In genomic region chr11:61443807-61444206, GRCm38 (mm10) we compare ENCODE assay signal across 18 mouse cellular contexts. TPM values are rescaled to one million over a fixed set of nuclear protein-coding genes. Genes with fewer than 3 reads are reported as not detected.
DNase-seq lines count a peak whose midpoint lies in the region.
"Had no signal": no experiment of that assay in that cellular context is flagged by ENCODE, and none has a peak within 500 bp of the region (broad histone marks: within the 10 kb centered on the region; RNA-seq: fewer than 3 reads in every experiment).

No protein-coding gene starts in this region.

- DNase-seq in layer of hippocampus, adult 18-20 months (ENCODE audit: low spot score in 2 of 2), result peak; percentile 25 to 57
- DNase-seq in layer of hippocampus, postnatal 14 days (ENCODE audit: low spot score in 2 of 2), result no peak
- DNase-seq in layer of hippocampus, adult 9-11 months, result peak; percentile 72
- DNase-seq in layer of hippocampus, adult 11-12 months (ENCODE audit: low spot score), result no peak
- DNase-seq in brain, adult 2 months (ENCODE audit: low read depth, low spot score), result peak; percentile 53
- DNase-seq: adrenal gland, adult 8-10 months; adrenal gland, postnatal 14 days; adrenal gland, postnatal 36 days; B cell, adult 2 months; cerebellum, adult 11 months; cerebellum, adult 18-20 months; cerebellum, adult 8-10 months; cerebellum, adult 9-11 months; cerebellum, postnatal 14 days; cerebellum, postnatal 36 days; embryo, embryonic 11 days had no signal

RNA-seq across cellular contexts. Expression of gene Rnf112, which starts 10.1 kb away (rescaled TPM):
- total RNA-seq in layer of hippocampus, adult 18-20 months (2021), result 100 to 1,000 TPM; 449 to 457 TPM
- 100 to 1,000 TPM; 328 to 329 TPM for total RNA-seq in layer of hippocampus, postnatal 14 days (2021)
- total RNA-seq: CH12.LX; common myeloid progenitor, adult 5-6 weeks had no signal

RNA-seq across cellular contexts. Expression of gene Mfap4, which starts 41.4 kb away (rescaled TPM):
- 1 to 10 TPM; 4.3 to 4.8 TPM for total RNA-seq in layer of hippocampus, adult 18-20 months (2021)
- total RNA-seq in layer of hippocampus, postnatal 14 days (2021), result 10 to 100 TPM in 1 of 2 experiments, 1 to 10 TPM in 1; 8.5 to 12.5 TPM
- total RNA-seq: CH12.LX; common myeloid progenitor, adult 5-6 weeks had no signal

RNA-seq across cellular contexts. Expression of gene Mapk7, which starts 50.4 kb away (rescaled TPM):
- 10 to 100 TPM; 26.6 to 27.4 TPM for total RNA-seq in layer of hippocampus, adult 18-20 months (2021)
- total RNA-seq in layer of hippocampus, postnatal 14 days (2021), result 10 to 100 TPM; 32.8 to 36.2 TPM

Comparison
In these comparisons a context has a peak if more than half of its experiments do, and no peak if none do; other contexts are left out.
1. DNase-seq: peak in layer of hippocampus, adult 18-20 months (2 of 2), layer of hippocampus, adult 9-11 months (single experiment) and brain, adult 2 months (single experiment); none in layer of hippocampus, postnatal 14 days (0 of 2) and layer of hippocampus, adult 11-12 months (single experiment).